Mouse (Mus musculus) stomach, postnatal 0 days (tissue): ENCODE results near the gene Olfr812. TPM values are rescaled to one million over a fixed set of nuclear protein-coding genes. Genes with fewer than 3 reads are reported as not detected.
"Not testable (repeated sequence)": the region's sequence is repeated elsewhere in the genome, so short reads cannot be mapped to it uniquely, and the experiment has no call there.

ENCODE experiments used
- ATAC-seq: fragments of 200-750 bp; cut with Nextera tagmentation; 2 replicates; pipeline ENCODE4 v1.8.0; 2017; ENCODE audit not compliant: low FRiP score, low TSS enrichment
- DNase-seq: peaks from one replicate; pipeline ENCODE4 v3.0.0-alpha.2; 2016; ENCODE audit warnings: low spot score
- H3K27ac ChIP-seq: fragments of 300-500 bp; sonication (generic); replicated peaks from 2 replicates; pipeline ENCODE4 v1.5.1; 2014; ENCODE audit warnings: mild to moderate bottlenecking, control low read depth
- H3K27me3 ChIP-seq: fragments of 300-500 bp; sonication (generic); 2 replicates; pipeline ENCODE4 v1.6.1; 2014; ENCODE audit warnings: low read length; ENCODE audit not compliant: control insufficient read depth, insufficient read depth
- H3K36me3 ChIP-seq: fragments of 300-500 bp; sonication (generic); 2 replicates; pipeline ENCODE4 v1.6.1; 2014; ENCODE audit warnings: low read length, mixed read lengths; ENCODE audit not compliant: control insufficient read depth, insufficient read depth
- H3K4me1 ChIP-seq: fragments of 300-500 bp; sonication (generic); replicated peaks from 2 replicates; pipeline ENCODE4 v1.6.1; 2014; ENCODE audit warnings: antibody characterized with exemption; ENCODE audit not compliant: control insufficient read depth, insufficient read depth
- H3K4me2 ChIP-seq: fragments of 300-500 bp; sonication (generic); replicated peaks from 2 replicates; pipeline ENCODE4 v1.6.1; 2014; ENCODE audit warnings: low read depth, mild to moderate bottlenecking, control low read depth, moderate library complexity
- H3K4me3 ChIP-seq: fragments of 300-500 bp; sonication (generic); 2 replicates; pipeline ENCODE4 v1.5.1; 2014; ENCODE audit warnings: low read depth, low read length, control low read depth
- H3K9ac ChIP-seq: fragments of 300-500 bp; sonication (generic); 2 replicates; pipeline ENCODE4 v1.6.1; 2014; ENCODE audit warnings: mild to moderate bottlenecking, low read length, control low read depth, mixed read lengths
- H3K9me3 ChIP-seq: fragments of 300-500 bp; sonication (generic); 2 replicates; pipeline ENCODE4 v1.6.1; 2016; ENCODE audit warnings: low read length; ENCODE audit not compliant: control insufficient read depth
- CTCF ChIP-seq: IDR thresholded peaks from 2 replicates; pipeline ENCODE4 v1.5.1; 2016; ENCODE audit warnings: antibody characterized with exemption, low read depth, mild to moderate bottlenecking, moderate library complexity
- EP300 ChIP-seq: optimal IDR thresholded peaks from 2 replicates; pipeline ENCODE3; 2016; ENCODE audit warnings: antibody characterized with exemption
- WGBS: fragments of 180-500 bp; shearing (Covaris S2); extraction: QIAGEN DNeasy Blood & Tissue Kit; methylation state at CpG from one replicate; pipeline ENCODE4 v1.1.7; 2014; 5-methylcytosine and 5-hydroxymethylcytosine counted together
- polyA plus RNA-seq: library from polyadenylated mRNA; unstranded; fragments of >200 nt; fragmentation: Nextera tagmentation; extraction: Ambion mirVana; gene quantifications from 2 replicates; pipeline ENCODE4 v1.2.1, GENCODE M21; 2015

Gene Olfr812
- polyA plus RNA-seq = not detected in 2 replicates

DNA sequence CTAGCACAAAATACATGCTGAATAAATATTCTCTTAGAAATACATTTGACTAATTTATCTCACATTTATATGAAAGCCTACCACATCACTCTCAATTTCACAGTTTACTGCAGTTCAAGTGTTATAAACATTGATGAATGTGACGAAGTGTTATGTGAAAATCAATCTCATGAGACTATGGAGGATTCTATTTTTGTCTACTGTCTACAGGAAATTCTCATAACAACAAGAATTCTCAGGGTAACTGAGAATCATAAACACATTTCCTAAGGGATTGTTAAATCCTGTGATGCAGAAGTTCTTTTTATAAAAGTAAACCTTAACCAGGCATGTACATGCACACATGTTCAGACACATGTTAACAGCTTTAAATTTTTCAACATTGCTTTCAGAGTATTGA, at the start of gene Olfr812:
Gene Olfr812, minus strand, starts transcription at position 101 of the 400 bp plus-strand sequence.
- H3K4me2 ChIP-seq = no peak within 1 kb of the TSS
- no peak within 1 kb of the TSS for H3K4me3 ChIP-seq
- H3K9ac ChIP-seq = no peak within 1 kb of the TSS
- TF ChIP-seq CTCF (no peak), EP300 (no peak)
- 45% methylated on average over 1 of the region's 1 CpGs for WGBS
- no peaks in the 10 kb centered on the region for H3K9me3 ChIP-seq
- no peaks in the 10 kb centered on the region for H3K27me3 ChIP-seq
- DNase-seq (no peak), ATAC-seq (no peak)
- no peaks in the 10 kb centered on the region for H3K36me3 ChIP-seq
- H3K27ac ChIP-seq = no peak within 1 kb of the TSS
- no peaks in the 10 kb centered on the region for H3K4me1 ChIP-seq

DNA sequence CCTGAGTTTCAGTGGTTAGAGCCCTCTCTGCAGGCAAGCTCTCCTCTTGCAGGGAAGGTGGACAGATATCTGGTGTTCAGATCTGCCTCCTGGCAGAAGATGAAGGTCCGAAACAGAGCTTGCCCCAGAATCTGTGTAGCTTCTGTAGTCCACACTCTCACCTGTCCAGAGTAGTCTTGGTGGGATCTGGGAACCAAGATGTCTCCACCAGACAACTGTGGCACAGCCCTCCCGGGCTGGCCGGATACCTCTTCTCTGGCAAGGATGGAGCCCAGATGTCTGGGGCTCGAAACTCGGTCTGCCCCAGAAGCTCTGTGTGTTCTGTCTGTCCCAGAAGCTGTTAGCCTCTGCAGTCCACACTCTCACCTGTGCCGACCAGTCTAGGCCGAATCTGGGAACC, 40.0 kb upstream of the Olfr812 start:
- Histone ChIP-seq H3K4me3 (no peak overlapping the region), H3K4me1 (no peaks in the 10 kb centered on the region), H3K27me3 (no peaks in the 10 kb centered on the region), H3K4me2 (no peak overlapping the region), H3K27ac (no peak overlapping the region), H3K9ac (no peak overlapping the region), H3K9me3 (no peaks in the 10 kb centered on the region), H3K36me3 (no peaks in the 10 kb centered on the region)
- 89% methylated on average over 7 of the region's 7 CpGs for WGBS
- ATAC-seq (no peak), DNase-seq (no peak)
- no peak for TF ChIP-seq CTCF
- TF ChIP-seq EP300 = no peak

DNA sequence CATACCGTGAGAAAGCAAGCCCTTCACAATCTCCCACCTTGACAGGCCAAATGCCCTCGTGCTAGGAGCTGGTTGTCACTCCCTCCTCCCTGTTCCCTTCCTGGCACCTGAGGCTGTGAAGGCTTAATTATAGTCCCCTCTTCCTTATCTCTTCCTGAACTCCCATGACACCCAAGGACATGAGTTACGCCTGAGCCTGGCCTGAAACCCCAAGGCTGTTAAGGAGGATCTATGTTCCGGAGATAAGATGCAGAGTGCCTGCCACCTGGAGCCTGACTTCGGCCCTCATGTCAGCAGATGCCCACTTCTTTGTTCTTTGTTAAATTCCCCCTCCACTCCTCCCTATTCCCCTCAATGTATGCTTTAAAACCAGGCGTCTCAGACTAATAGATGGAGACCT, 39.6 kb upstream of the Olfr812 start:
- not testable (repeated sequence) for H3K4me3 ChIP-seq, DNase-seq, H3K4me1 ChIP-seq, H3K27me3 ChIP-seq, H3K27ac ChIP-seq, H3K4me2 ChIP-seq, H3K9me3 ChIP-seq, H3K9ac ChIP-seq, H3K36me3 ChIP-seq, ATAC-seq
- WGBS = 68% methylated on average over 6 of the region's 6 CpGs

DNA sequence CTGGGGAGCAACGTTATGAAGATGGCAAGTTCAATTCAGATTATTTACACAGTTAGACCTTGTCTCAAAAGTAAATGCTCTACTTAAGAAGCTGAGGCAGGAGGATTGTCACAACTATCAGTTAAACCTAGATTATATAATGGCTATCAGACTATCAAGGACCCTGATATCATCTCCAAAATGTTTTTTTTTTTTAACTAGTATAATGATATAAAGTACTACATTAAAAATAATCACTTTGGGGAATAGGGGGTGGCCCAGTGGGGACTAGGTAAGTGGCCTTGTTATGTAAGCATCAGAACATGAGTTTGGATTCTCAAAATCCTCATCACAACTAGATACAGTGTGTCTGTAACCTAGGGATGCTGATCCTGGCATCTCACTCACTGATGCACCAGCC, 33.9 kb upstream of the Olfr812 start, which contains the start of gene Olfr814:
Gene Olfr814, minus strand, starts transcription at position 101 of the 400 bp plus-strand sequence.
- not testable (repeated sequence) for H3K4me3 ChIP-seq, DNase-seq, H3K27me3 ChIP-seq, ATAC-seq, H3K4me1 ChIP-seq, H3K27ac ChIP-seq, H3K9me3 ChIP-seq, H3K36me3 ChIP-seq, H3K9ac ChIP-seq, H3K4me2 ChIP-seq
- no CpG with 5 or more reads among the region's 1 CpGs for WGBS

DNA sequence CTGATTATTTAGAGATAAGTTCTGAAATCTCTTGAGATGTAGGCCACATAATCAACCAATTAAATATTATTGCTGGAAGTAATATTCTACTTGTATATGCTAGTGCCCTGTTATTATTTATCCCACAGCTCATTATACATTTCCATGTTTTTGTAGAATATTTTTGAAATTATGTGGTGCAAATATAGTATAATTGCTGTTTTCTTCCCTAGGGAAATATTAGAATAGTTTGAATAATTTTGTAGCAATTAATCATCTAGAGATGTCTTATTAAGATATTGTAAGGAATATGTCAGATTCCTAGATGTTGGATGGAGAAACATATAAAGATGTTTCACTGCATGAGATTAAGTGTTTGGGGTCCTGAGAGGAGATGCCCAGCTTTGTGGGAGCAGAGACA, 9.2 kb upstream of the Olfr812 start, which contains the start of gene Olfr813:
Gene Olfr813, plus strand, starts transcription at position 301 of the 400 bp plus-strand sequence.
- no peaks in the 10 kb centered on the region for H3K4me1 ChIP-seq
- H3K9ac ChIP-seq = no peak within 1 kb of the TSS
- H3K36me3 ChIP-seq = no peaks in the 10 kb centered on the region
- ATAC-seq = no peak
- H3K27ac ChIP-seq = no peak within 1 kb of the TSS
- no peaks in the 10 kb centered on the region for H3K27me3 ChIP-seq
- DNase-seq = no peak
- H3K4me2 ChIP-seq = no peak within 1 kb of the TSS
- H3K9me3 ChIP-seq = no peaks in the 10 kb centered on the region
- TF ChIP-seq CTCF (no peak), EP300 (no peak)
- H3K4me3 ChIP-seq = no peak within 1 kb of the TSS

DNA sequence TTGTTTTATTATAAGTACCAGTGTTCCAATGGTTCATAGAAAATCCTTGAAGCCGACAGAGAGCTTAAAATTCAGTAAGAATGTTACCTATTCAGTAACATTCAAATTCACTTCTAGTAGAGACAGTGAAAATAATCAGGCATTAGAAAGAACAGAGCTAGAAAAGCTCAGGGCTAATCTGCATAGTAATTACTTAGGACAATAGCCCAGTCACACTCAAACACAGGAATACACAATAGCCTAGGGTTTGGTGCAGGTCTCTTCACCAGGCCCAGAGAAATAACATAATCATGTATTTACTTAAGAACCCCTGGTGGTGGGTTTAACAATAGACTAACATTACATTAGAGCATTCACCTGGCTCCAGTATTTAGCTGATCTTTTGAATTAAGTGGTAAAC, 1.4 kb upstream of the Olfr812 start:
- Histone ChIP-seq H3K27ac (no peak overlapping the region), H3K4me2 (no peak overlapping the region), H3K27me3 (no peaks in the 10 kb centered on the region), H3K9me3 (no peaks in the 10 kb centered on the region), H3K4me3 (no peak overlapping the region), H3K4me1 (no peaks in the 10 kb centered on the region), H3K36me3 (no peaks in the 10 kb centered on the region), H3K9ac (no peak overlapping the region)
- no peak for ATAC-seq
- 76% methylated on average over 1 of the region's 1 CpGs for WGBS
- TF ChIP-seq EP300 (no peak), CTCF (no peak)
- DNase-seq = no peak
